Mouse (Mus musculus): Measurements from ENCODE around the gene Abl1. TPM values are rescaled to one million over a fixed set of nuclear protein-coding genes. Genes with fewer than 3 reads are reported as not detected.
A peak's percentile ranks its signal among the peaks of the same experiment; 100 is the strongest.

Abl1 gene
- polyA plus RNA-seq, 1 experiment from 2014 or later, result 14.5 TPM

DNA sequence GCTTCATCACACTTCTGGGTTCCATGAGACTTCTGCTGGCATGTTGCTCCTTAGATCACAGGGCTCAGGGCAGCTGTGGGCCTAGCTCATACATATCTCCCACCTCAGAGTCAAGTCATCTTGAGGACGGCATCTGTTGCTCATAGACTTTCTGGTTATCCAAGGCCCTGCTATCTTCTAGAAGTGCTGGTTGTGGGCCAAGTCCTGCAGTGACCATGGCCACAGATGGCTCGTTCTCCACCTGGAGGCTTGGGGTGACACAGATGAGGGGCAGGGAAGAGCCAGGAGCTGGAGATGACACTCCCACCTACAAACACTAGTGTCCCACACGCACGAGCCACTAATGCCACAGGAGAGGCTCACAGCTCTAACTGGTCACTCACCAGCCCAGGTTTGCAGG lies 125.5 kb downstream of the Abl1 start:
- no peaks in the 10 kb centered on the region for H3K9me3 ChIP-seq (ENCODE audit: control insufficient read depth, low read length)
- no peak overlapping the region for H3K4me3 ChIP-seq (ENCODE audit: low read depth, low read length)
- H3K4me2 ChIP-seq (ENCODE audit: low read depth, low read length), result no peak overlapping the region
- H3K36me3 ChIP-seq (ENCODE audit: control insufficient read depth, insufficient read depth, low read length), result no peaks in the 10 kb centered on the region
- no peaks in the 10 kb centered on the region for H3K27me3 ChIP-seq (ENCODE audit: control insufficient read depth, insufficient read depth, low read length)
- peaks cover 17% of the 10 kb centered on the region; the same call in 1 of the 2 replicates for H3K4me1 ChIP-seq (ENCODE audit: control insufficient read depth, insufficient read depth, low read length)
- no peak for ATAC-seq (ENCODE audit: low read depth)
- 85% methylated on average over 4 of the region's 4 CpGs for WGBS
- no peak overlapping the region for H3K27ac ChIP-seq (ENCODE audit: low read depth, low read length)
- no peak overlapping the region for H3K9ac ChIP-seq (replicated peaks; ENCODE audit: low read depth, low read length)

- H3K9me3 ChIP-seq (ENCODE audit: control insufficient read depth, low read length), result no peaks in the 10 kb centered on the region
- H3K27me3 ChIP-seq (ENCODE audit: control insufficient read depth, insufficient read depth, low read length), result no peaks in the 10 kb centered on the region
- WGBS, result 83% methylated on average over 7 of the region's 7 CpGs
- H3K4me3 ChIP-seq (ENCODE audit: low read depth, low read length), result no peak overlapping the region
- no peak overlapping the region for H3K27ac ChIP-seq (ENCODE audit: low read depth, low read length)
- no peak overlapping the region for H3K9ac ChIP-seq (replicated peaks; ENCODE audit: low read depth, low read length)
- H3K36me3 ChIP-seq (ENCODE audit: control insufficient read depth, insufficient read depth, low read length), result no peaks in the 10 kb centered on the region
- no peak for ATAC-seq (ENCODE audit: low read depth)
- H3K4me1 ChIP-seq (ENCODE audit: control insufficient read depth, insufficient read depth, low read length), result peaks cover 8% of the 10 kb centered on the region; the same call in 1 of the 2 replicates
- H3K4me2 ChIP-seq (ENCODE audit: low read depth, low read length), result no peak overlapping the region
Observed at GRCm38 (mm10) chr2:31814699-31815098, 126.5 kb downstream of the Abl1 start.

GRCm38 (mm10) chr2:31815367-31815766 lies 127.2 kb downstream of the Abl1 start:
- Histone ChIP-seq H3K36me3 (ENCODE audit: control insufficient read depth, insufficient read depth, low read length) (no peaks in the 10 kb centered on the region), H3K4me1 (ENCODE audit: control insufficient read depth, insufficient read depth, low read length) (peaks cover 2% of the 10 kb centered on the region; the same call in 1 of the 2 replicates), H3K27me3 (ENCODE audit: control insufficient read depth, insufficient read depth, low read length) (no peaks in the 10 kb centered on the region), H3K9me3 (ENCODE audit: control insufficient read depth, low read length) (no peaks in the 10 kb centered on the region), H3K4me2 (ENCODE audit: low read depth, low read length) (no peak overlapping the region), H3K4me3 (ENCODE audit: low read depth, low read length) (no peak overlapping the region), H3K9ac (replicated peaks; ENCODE audit: low read depth, low read length) (no peak overlapping the region), H3K27ac (ENCODE audit: low read depth, low read length) (no peak overlapping the region)
- peak; percentile 49; the same call in 1 of the 2 replicates for ATAC-seq (ENCODE audit: low read depth)
- WGBS, result 35% methylated on average over 5 of the region's 5 CpGs

DNA sequence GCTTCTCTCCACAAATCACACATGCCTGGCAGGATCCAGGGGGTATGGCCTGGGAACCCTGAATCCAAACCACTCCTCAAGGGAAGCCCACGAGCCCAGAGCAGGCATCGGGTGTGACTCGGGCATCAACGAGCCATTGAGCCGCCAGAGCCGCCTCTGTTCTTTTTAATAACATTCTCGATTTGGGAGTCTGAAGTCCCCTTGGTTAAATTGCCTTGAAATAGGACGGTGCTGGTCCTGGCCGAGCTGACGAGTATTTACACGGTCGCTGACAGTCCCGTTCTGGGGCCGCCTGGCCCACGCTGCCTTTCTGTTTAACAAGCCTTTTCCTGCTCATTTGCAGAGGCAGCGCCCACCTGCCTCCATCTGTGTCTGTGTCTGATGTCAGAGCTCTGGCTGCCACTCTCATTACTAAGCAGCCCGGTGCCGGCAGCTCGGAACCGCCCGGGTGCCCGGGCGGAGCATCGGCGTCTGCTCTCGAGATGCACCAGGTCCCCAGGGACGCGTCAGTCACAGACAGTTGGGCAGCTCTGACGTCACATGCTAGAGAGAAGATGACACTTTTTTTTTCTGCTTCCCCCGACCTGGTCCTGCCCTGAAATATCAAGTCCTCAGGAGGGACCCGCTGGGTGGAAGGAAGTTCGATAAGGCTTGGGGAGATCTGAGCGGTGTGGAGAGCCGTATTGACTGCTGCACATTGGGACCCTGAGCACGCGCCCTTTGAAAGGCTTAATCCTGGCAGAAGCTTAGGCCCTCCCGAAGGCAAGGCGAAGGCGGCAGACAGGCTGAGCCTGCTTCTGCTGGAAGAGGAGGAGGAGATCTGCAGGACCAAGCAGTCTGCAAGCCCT lies 134.6 kb downstream of the Abl1 start:
- Histone ChIP-seq H3K27me3 (ENCODE audit: control insufficient read depth, insufficient read depth, low read length) (no peaks in the 10 kb centered on the region), H3K27ac (ENCODE audit: low read depth, low read length) (peak overlapping the region; percentile 39), H3K36me3 (ENCODE audit: control insufficient read depth, insufficient read depth, low read length) (no peaks in the 10 kb centered on the region), H3K4me3 (ENCODE audit: low read depth, low read length) (peak overlapping the region; percentile 15; the same call in 1 of the 2 replicates), H3K4me1 (ENCODE audit: control insufficient read depth, insufficient read depth, low read length) (peaks cover 11% of the 10 kb centered on the region), H3K4me2 (ENCODE audit: low read depth, low read length) (peak overlapping the region; percentile 41), H3K9ac (replicated peaks; ENCODE audit: low read depth, low read length) (peak overlapping the region; percentile 41; the same call in 1 of the 2 replicates), H3K9me3 (ENCODE audit: control insufficient read depth, low read length) (no peaks in the 10 kb centered on the region)
- peak; percentile 65 for ATAC-seq (ENCODE audit: low read depth)
- WGBS, result 14% methylated on average over 39 of the region's 39 CpGs

GRCm38 (mm10) chr2:31823933-31824730 lies 136.0 kb downstream of the Abl1 start:
- no peak for ATAC-seq (ENCODE audit: low read depth)
- Histone ChIP-seq H3K4me3 (ENCODE audit: low read depth, low read length) (no peak overlapping the region), H3K27ac (ENCODE audit: low read depth, low read length) (no peak overlapping the region; the same call in 1 of the 2 replicates), H3K36me3 (ENCODE audit: control insufficient read depth, insufficient read depth, low read length) (no peaks in the 10 kb centered on the region), H3K4me1 (ENCODE audit: control insufficient read depth, insufficient read depth, low read length) (peaks cover 20% of the 10 kb centered on the region), H3K4me2 (ENCODE audit: low read depth, low read length) (no peak overlapping the region), H3K9ac (replicated peaks; ENCODE audit: low read depth, low read length) (no peak overlapping the region), H3K27me3 (ENCODE audit: control insufficient read depth, insufficient read depth, low read length) (no peaks in the 10 kb centered on the region), H3K9me3 (ENCODE audit: control insufficient read depth, low read length) (no peaks in the 10 kb centered on the region)
- 64% methylated on average over 12 of the region's 15 CpGs for WGBS

DNA sequence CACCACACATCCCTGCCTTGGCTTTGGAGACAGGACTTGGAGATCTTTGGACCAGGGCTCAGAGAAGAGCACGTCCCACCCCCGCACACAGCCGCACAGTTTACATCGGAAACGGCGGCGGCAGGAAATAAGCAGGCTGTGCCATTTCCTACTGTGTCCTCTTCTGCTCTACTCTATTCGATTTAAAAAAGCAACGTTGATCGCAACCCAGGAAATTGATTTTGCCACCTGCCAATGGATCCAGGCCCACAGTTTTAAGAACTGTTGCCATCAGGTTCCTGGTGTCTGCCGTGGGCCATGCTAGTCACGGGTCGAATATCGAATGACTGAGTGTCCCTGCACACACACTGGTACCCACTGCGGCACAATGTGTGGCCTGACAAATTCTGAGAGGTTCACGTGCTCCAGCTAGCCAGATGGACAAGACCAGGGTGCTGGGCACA lies 137.3 kb downstream of the Abl1 start:
- ATAC-seq (ENCODE audit: low read depth), result no peak
- WGBS, result 77% methylated on average over 16 of the region's 16 CpGs
- Histone ChIP-seq H3K4me3 (ENCODE audit: low read depth, low read length) (no peak overlapping the region), H3K9me3 (ENCODE audit: control insufficient read depth, low read length) (no peaks in the 10 kb centered on the region), H3K4me2 (ENCODE audit: low read depth, low read length) (no peak overlapping the region), H3K4me1 (ENCODE audit: control insufficient read depth, insufficient read depth, low read length) (peaks cover 20% of the 10 kb centered on the region), H3K9ac (replicated peaks; ENCODE audit: low read depth, low read length) (no peak overlapping the region), H3K36me3 (ENCODE audit: control insufficient read depth, insufficient read depth, low read length) (no peaks in the 10 kb centered on the region), H3K27ac (ENCODE audit: low read depth, low read length) (no peak overlapping the region), H3K27me3 (ENCODE audit: control insufficient read depth, insufficient read depth, low read length) (no peaks in the 10 kb centered on the region)

- no peak overlapping the region for H3K27ac ChIP-seq (ENCODE audit: low read depth, low read length)
- no peak overlapping the region for H3K4me2 ChIP-seq (ENCODE audit: low read depth, low read length)
- no peak for ATAC-seq (ENCODE audit: low read depth)
- H3K27me3 ChIP-seq (ENCODE audit: control insufficient read depth, insufficient read depth, low read length), result no peaks in the 10 kb centered on the region
- no peak overlapping the region for H3K4me3 ChIP-seq (ENCODE audit: low read depth, low read length)
- H3K9ac ChIP-seq (replicated peaks; ENCODE audit: low read depth, low read length), result no peak overlapping the region
- H3K36me3 ChIP-seq (ENCODE audit: control insufficient read depth, insufficient read depth, low read length), result no peaks in the 10 kb centered on the region
- peaks cover 20% of the 10 kb centered on the region for H3K4me1 ChIP-seq (ENCODE audit: control insufficient read depth, insufficient read depth, low read length)
- H3K9me3 ChIP-seq (ENCODE audit: control insufficient read depth, low read length), result no peaks in the 10 kb centered on the region
- 81% methylated on average over 14 of the region's 14 CpGs for WGBS
Observed at GRCm38 (mm10) chr2:31826094-31827085, 138.2 kb downstream of the Abl1 start.

GRCm38 (mm10) chr2:31827877-31828276 lies 139.7 kb downstream of the Abl1 start:
- H3K9ac ChIP-seq (replicated peaks; ENCODE audit: low read depth, low read length), result no peak overlapping the region
- ATAC-seq (ENCODE audit: low read depth), result peak; percentile 61; the same call in 1 of the 2 replicates
- WGBS, result 28% methylated on average over 7 of the region's 7 CpGs
- H3K9me3 ChIP-seq (ENCODE audit: control insufficient read depth, low read length), result no peaks in the 10 kb centered on the region
- no peak overlapping the region for H3K4me2 ChIP-seq (ENCODE audit: low read depth, low read length)
- peaks cover 16% of the 10 kb centered on the region for H3K4me1 ChIP-seq (ENCODE audit: control insufficient read depth, insufficient read depth, low read length)
- H3K27ac ChIP-seq (ENCODE audit: low read depth, low read length), result 0 out of 2 replicates have a peak overlapping the region, but pooled peaks have one; percentile 36
- H3K4me3 ChIP-seq (ENCODE audit: low read depth, low read length), result no peak overlapping the region
- no peaks in the 10 kb centered on the region for H3K27me3 ChIP-seq (ENCODE audit: control insufficient read depth, insufficient read depth, low read length)
- no peaks in the 10 kb centered on the region for H3K36me3 ChIP-seq (ENCODE audit: control insufficient read depth, insufficient read depth, low read length)
